Mouse (Mus musculus) gastrocnemius, adult 18-20 months (tissue): ENCODE results near the gene Cilp2. TPM values are rescaled to one million over a fixed set of nuclear protein-coding genes. Genes with fewer than 3 reads are reported as not detected.

Source experiments
- total RNA-seq, 2 experiments: library from RNA; stranded (reverse); gene quantifications; 2 replicates each; pipeline ENCODE4 v1.2.3; 2021

Gene Cilp2
- total RNA-seq, 2 experiments from 2014 or later = 2.5 to 2.7 TPM

Other genes with a start within 250 kb of the Cilp2 start
- under 1 TPM; 0.53 to 0.88 TPM for gene Zfp964, start 233.2 kb downstream of the Cilp2 start, total RNA-seq
- 10 to 100 TPM; 15.3 to 15.9 TPM for gene Zfp869, start 177.0 kb downstream of the Cilp2 start, total RNA-seq
- 1 to 10 TPM; 3.2 to 5.0 TPM for gene Zfp963, start 137.7 kb downstream of the Cilp2 start, total RNA-seq
- 1 to 10 TPM; 3.2 to 3.3 TPM for gene Gm20422, start 112.8 kb downstream of the Cilp2 start, total RNA-seq
- 1 to 10 TPM; 8.4 to 9.4 TPM for gene Atp13a1, start 96.5 kb downstream of the Cilp2 start, total RNA-seq
- 10 to 100 TPM; 14.1 to 14.4 TPM for gene Zfp866, start 96.5 kb downstream of the Cilp2 start, total RNA-seq
- 1 to 10 TPM; 3.5 to 3.8 TPM for gene Gmip, start 79.0 kb downstream of the Cilp2 start, total RNA-seq
- gene Lpar2, start 65.3 kb downstream of the Cilp2 start, total RNA-seq = under 1 TPM; 0.05 to 0.07 TPM
- not detected for gene Pbx4, start 55.2 kb downstream of the Cilp2 start, total RNA-seq
- not detected for gene Tssk6, start 14.5 kb upstream of the Cilp2 start, total RNA-seq
- gene Ndufa13, start 14.9 kb upstream of the Cilp2 start, total RNA-seq = 100 to 1,000 TPM; 347 to 364 TPM
- gene Yjefn3, start 15.0 kb upstream of the Cilp2 start, total RNA-seq = 1 to 10 TPM; 8.3 to 9.7 TPM
- 10 to 100 TPM; 28.6 to 38.8 TPM for gene Gatad2a, start 108.7 kb upstream of the Cilp2 start, total RNA-seq
- gene Mau2, start 155.0 kb upstream of the Cilp2 start, total RNA-seq = 10 to 100 TPM; 21.7 to 22.5 TPM
- 10 to 100 TPM; 16.1 to 19.5 TPM for gene Sugp1, start 155.1 kb upstream of the Cilp2 start, total RNA-seq
- under 1 TPM; 0.62 to 0.64 TPM for gene Tm6sf2, start 185.2 kb upstream of the Cilp2 start, total RNA-seq
- not detected for gene Hapln4, start 195.8 kb upstream of the Cilp2 start, total RNA-seq
- not detected for gene Ncan, start 233.2 kb upstream of the Cilp2 start, total RNA-seq
- 1 to 10 TPM; 4.5 to 4.9 TPM for gene Nr2c2ap, start 243.6 kb upstream of the Cilp2 start, total RNA-seq